In genomic region chr7:128080012-128080411, GRCm38 (mm10) we compare ENCODE assay signal across 24 mouse cellular contexts. TPM values are rescaled to one million over a fixed set of nuclear protein-coding genes. Genes with fewer than 3 reads are reported as not detected.
DNase-seq lines count a peak whose midpoint lies in the region; TF ChIP-seq lines count a peak whose summit lies in the region.
"Had no signal": no experiment of that assay in that cellular context is flagged by ENCODE, and none has a peak within 500 bp of the region (broad histone marks: within the 10 kb centered on the region; RNA-seq: fewer than 3 reads in every experiment).

No protein-coding gene starts in this region.

- no peak for TF ChIP-seq POLR2A in heart, adult 2 months (IDR thresholded peaks at IDR 0.05; ENCODE audit: insufficient read depth, low read depth, low read length)

- H3K9ac ChIP-seq in heart, adult 2 months (ENCODE audit: low read depth, low read length): no peak overlapping the region
- H3K9ac ChIP-seq: embryonic facial prominence, embryonic 12.5 days; forebrain, embryonic 13.5 days; heart, embryonic 15.5 days; kidney, embryonic 15.5 days; midbrain, embryonic 13.5 days had no signal

- no peak for TF ChIP-seq EP300 in heart, adult 2 months (IDR thresholded peaks at IDR 0.05; ENCODE audit: insufficient read depth, low read depth, low read length)

- H3K79me2 ChIP-seq in heart, adult 2 months (replicated peaks; ENCODE audit: control insufficient read depth, insufficient read depth, low read length): no peaks in the 10 kb centered on the region

- TF ChIP-seq CTCF in heart, adult 2 months (IDR thresholded peaks at IDR 0.05): no peak

- H3K27me3 ChIP-seq in heart, embryonic 10.5 days (ENCODE audit: insufficient read depth, poor library complexity, severe bottlenecking): no peaks in the 10 kb centered on the region
- no peaks in the 10 kb centered on the region for H3K27me3 ChIP-seq in heart, adult 2 months (ENCODE audit: control insufficient read depth, insufficient read depth, low read length)
- H3K27me3 ChIP-seq: embryonic facial prominence, embryonic 12.5 days; forebrain, embryonic 13.5 days; heart, embryonic 15.5 days; kidney, embryonic 15.5 days; midbrain, embryonic 13.5 days had no signal

- intact Hi-C loops in left cerebral cortex, postnatal 14 days (cut with DNase I): no loop called here
- intact Hi-C loops in heart, adult 2 months (cut with DNase I): no loop called here

- H3K9me3 ChIP-seq in heart, embryonic 10.5 days: no peaks in the 10 kb centered on the region
- H3K9me3 ChIP-seq: embryonic facial prominence, embryonic 12.5 days; forebrain, embryonic 13.5 days; heart, embryonic 15.5 days; hindbrain, embryonic 10.5 days; kidney, embryonic 15.5 days; midbrain, embryonic 13.5 days had no signal

- no peaks in the 10 kb centered on the region for H3K36me3 ChIP-seq in heart, embryonic 10.5 days
- H3K36me3 ChIP-seq in heart, adult 2 months (ENCODE audit: control insufficient read depth, insufficient read depth, low read length): no peaks in the 10 kb centered on the region
- H3K36me3 ChIP-seq: embryonic facial prominence, embryonic 12.5 days; heart, embryonic 15.5 days; hindbrain, embryonic 10.5 days; kidney, embryonic 15.5 days; midbrain, embryonic 13.5 days had no signal

- 76% methylated on average over 8 of the region's 8 CpGs for WGBS in heart, embryonic 10.5 days
- 87% methylated on average over 8 of the region's 8 CpGs for WGBS in heart, adult 2 months

- peak; percentile 49 for DNase-seq in heart, adult 11 months
- DNase-seq in heart, embryonic 10.5 days (ENCODE audit: low spot score): no peak
- DNase-seq in R1 (ENCODE audit: low read depth, low spot score): peak; percentile 96
- DNase-seq in thymus, adult 18-20 months: peak; percentile 53 to 76
- peak; percentile 88 for DNase-seq in thymus, postnatal 4 days
- no peak for DNase-seq in left cerebral cortex, postnatal 14 days (ENCODE audit: low spot score in 2 of 2)
- DNase-seq in right cerebral cortex, postnatal 4 days: no peak
- no peak for DNase-seq in heart, adult 2 months
- DNase-seq: adrenal gland, adult 2 months; cerebellum, adult 9-11 months; retina, postnatal 1 day had no signal

- H3K4me1 ChIP-seq in heart, embryonic 10.5 days: no peaks in the 10 kb centered on the region
- H3K4me1 ChIP-seq in heart, adult 2 months (ENCODE audit: control insufficient read depth, insufficient read depth, low read length): no peaks in the 10 kb centered on the region
- H3K4me1 ChIP-seq: embryonic facial prominence, embryonic 12.5 days; forebrain, embryonic 13.5 days; heart, embryonic 15.5 days; hindbrain, embryonic 10.5 days; kidney, embryonic 15.5 days; midbrain, embryonic 13.5 days had no signal

- no peak overlapping the region for H3K27ac ChIP-seq in heart, embryonic 10.5 days
- no peak overlapping the region for H3K27ac ChIP-seq in heart, adult 2 months
- H3K27ac ChIP-seq: embryonic facial prominence, embryonic 12.5 days; forebrain, embryonic 13.5 days; heart, embryonic 15.5 days; hindbrain, embryonic 10.5 days; hindbrain, postnatal 0 days; kidney, embryonic 15.5 days; midbrain, embryonic 13.5 days had no signal

- no peak overlapping the region for H3K4me3 ChIP-seq in heart, embryonic 10.5 days
- H3K4me3 ChIP-seq in heart, adult 2 months: no peak overlapping the region
- H3K4me3 ChIP-seq: embryonic facial prominence, embryonic 12.5 days; erythroblast, embryonic 14.5 days; forebrain, embryonic 13.5 days; heart, embryonic 15.5 days; hindbrain, embryonic 10.5 days; kidney, embryonic 15.5 days; midbrain, embryonic 13.5 days had no signal

RNA-seq across cellular contexts. Expression of gene Gm49368, which starts 17.5 kb away (rescaled TPM):
- polyA plus RNA-seq in heart, embryonic 10.5 days (2016; fragmentation: Nextera tagmentation; extraction: Ambion mirVana): 0.09 TPM in 1 of 2 replicates, not detected in the other
- under 1 TPM in 1 of 2 experiments, not detected in 1; 0.08 TPM for total RNA-seq in left cerebral cortex, postnatal 14 days (2021)
- total RNA-seq in heart, adult 2 months (2021): under 1 TPM in 1 of 2 experiments, not detected in 1; 0.23 TPM
- polyA plus RNA-seq in heart, adult 2 months (2012; rRNA removed): not detected in 2 replicates
- total RNA-seq: adrenal gland, adult 2 months; gastrocnemius, adult 8-10 months; granulocyte monocyte progenitor cell, adult 5-6 weeks; hindbrain, postnatal 0 days; MEL had no signal
- polyA plus RNA-seq: adrenal gland, adult 2 months; embryonic facial prominence, embryonic 12.5 days; erythroblast, embryonic 14.5 days; forebrain, embryonic 13.5 days; heart, embryonic 15.5 days; hindbrain, postnatal 0 days; intestine, postnatal 0 days; kidney, embryonic 15.5 days; lung, postnatal 0 days; midbrain, embryonic 13.5 days had no signal

RNA-seq across cellular contexts. Expression of gene Itgam, which starts 17.6 kb away (rescaled TPM):
- 0.06 and 0.25 TPM in 2 replicates for polyA plus RNA-seq in heart, embryonic 10.5 days (2016; fragmentation: Nextera tagmentation; extraction: Ambion mirVana)
- total RNA-seq in left cerebral cortex, postnatal 14 days (2021): 10 to 100 TPM; 10.9 to 11.6 TPM
- 1 to 10 TPM; 6.7 to 7.0 TPM for total RNA-seq in heart, adult 2 months (2021)
- polyA plus RNA-seq in heart, adult 2 months (2012; rRNA removed): 4.2 and 7.6 TPM in 2 replicates
- total RNA-seq: MEL had no signal

RNA-seq across cellular contexts. Expression of gene Itgax, which starts 49.3 kb away (rescaled TPM):
- 0.05 and 0.10 TPM in 2 replicates for polyA plus RNA-seq in heart, embryonic 10.5 days (2016; fragmentation: Nextera tagmentation; extraction: Ambion mirVana)
- total RNA-seq in left cerebral cortex, postnatal 14 days (2021): under 1 TPM in 1 of 2 experiments, not detected in 1; 0.23 TPM
- total RNA-seq in heart, adult 2 months (2021): under 1 TPM; 0.23 to 0.37 TPM
- polyA plus RNA-seq in heart, adult 2 months (2012; rRNA removed): 0.35 and 1.2 TPM in 2 replicates
- polyA plus RNA-seq: embryonic facial prominence, embryonic 12.5 days; erythroblast, embryonic 14.5 days; hindbrain, embryonic 10.5 days; hindbrain, postnatal 0 days had no signal

Comparison
In these comparisons a context has a peak if more than half of its experiments do, and no peak if none do; other contexts are left out.
1. DNase-seq: peak in heart, adult 11 months (single experiment), R1 (single experiment), thymus, adult 18-20 months (2 of 2) and thymus, postnatal 4 days (single experiment); none in heart, embryonic 10.5 days (single experiment), left cerebral cortex, postnatal 14 days (0 of 2), right cerebral cortex, postnatal 4 days (single experiment) and heart, adult 2 months (0 of 2).